Mouse (Mus musculus) myocyte (in vitro differentiated cells): ENCODE results near the gene Cage1.

Experiments
- CEBPB ChIP-seq: IDR thresholded peaks from 2 replicates; pipeline ENCODE4 v1.6.1; 2011; ENCODE audit warnings: mild to moderate bottlenecking, moderate library complexity; ENCODE audit not compliant: poor library complexity, insufficient read depth, severe bottlenecking
- MAX ChIP-seq: IDR thresholded peaks from one replicate; pipeline ENCODE4 v1.6.1; 2011; ENCODE audit warnings: low read depth, mild to moderate bottlenecking, control low read depth
- POLR2A ChIP-seq: IDR thresholded peaks from one replicate; pipeline ENCODE4 v1.6.1; 2011; ENCODE audit warnings: low read depth, mild to moderate bottlenecking, control low read depth, moderate library complexity; ENCODE audit not compliant: insufficient read length
- POLR2AphosphoS2 ChIP-seq: IDR thresholded peaks from one replicate; pipeline ENCODE4 v1.6.1; 2011; ENCODE audit warnings: low read depth, control low read depth; ENCODE audit not compliant: insufficient read length
- TCF12 ChIP-seq: IDR thresholded peaks from one replicate; pipeline ENCODE4 v1.6.1; 2011; ENCODE audit warnings: mild to moderate bottlenecking, control low read depth; ENCODE audit not compliant: poor library complexity, insufficient read depth, severe bottlenecking
- USF1 ChIP-seq: IDR thresholded peaks from one replicate; pipeline ENCODE4 v1.6.1; 2011; ENCODE audit warnings: low read depth, mild to moderate bottlenecking, control low read depth, moderate library complexity

DNA sequence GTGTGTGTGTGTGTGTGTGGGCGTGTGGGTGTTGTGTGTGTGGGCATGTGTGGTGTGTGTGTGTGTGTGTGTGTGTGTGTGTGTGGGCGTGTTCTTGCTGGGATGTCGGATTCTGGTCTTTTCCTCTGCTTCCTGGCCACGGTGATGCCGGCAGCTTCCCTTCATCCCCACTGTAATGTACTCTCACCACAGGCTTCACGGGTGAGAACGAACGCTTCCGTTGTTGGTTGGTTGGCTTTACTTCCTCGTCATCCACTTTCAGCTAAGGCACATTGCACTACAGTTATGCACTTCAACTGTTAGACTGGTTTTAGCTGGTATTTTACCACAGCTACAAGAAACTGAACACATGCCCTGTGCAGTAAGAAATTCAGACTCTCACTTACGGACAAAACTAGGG lies 25.8 kb upstream of the Cage1 start:
- TF ChIP-seq USF1 (no peak), POLR2A (no peak), TCF12 (no peak), CEBPB (no peak), POLR2AphosphoS2 (no peak), MAX (no peak)
